Mouse (Mus musculus) heart, embryonic 14.5 days (tissue): ENCODE data around the gene Daam1. TPM values are rescaled to one million over a fixed set of nuclear protein-coding genes. Genes with fewer than 3 reads are reported as not detected.
A peak's percentile ranks its signal among the peaks of the same experiment; 100 is the strongest.

Experiments
- ATAC-seq: fragments of 200-750 bp; cut with Nextera tagmentation; 2 replicates; pipeline ENCODE4 v1.8.0; 2017; ENCODE audit warnings: low read depth, moderate TSS enrichment; ENCODE audit not compliant: insufficient number of reproducible peaks, insufficient read depth, low FRiP score
- H3K27ac ChIP-seq, 2 experiments: fragments of 200-500 bp in 1 of 2; fragments of 300-500 bp in 1 of 2; sonication (generic) in 1 of 2; replicated peaks in 1 of 2; 2 replicates each; pipeline ENCODE4 v1.5.1; 2012 to 2014; ENCODE audit warnings: low read depth in 2 of 2, low read length in 2 of 2, control low read depth in 1 of 2, mild to moderate bottlenecking in 1 of 2, mixed read lengths in 1 of 2; ENCODE audit not compliant: control insufficient read depth in 1 of 2, insufficient read depth in 1 of 2
- H3K27me3 ChIP-seq: fragments of 300-500 bp; sonication (generic); 2 replicates; pipeline ENCODE4 v1.6.1; 2014; ENCODE audit warnings: mild to moderate bottlenecking, low read length, control low read depth; ENCODE audit not compliant: control insufficient read depth, insufficient read depth
- H3K36me3 ChIP-seq: fragments of 300-500 bp; sonication (generic); 2 replicates; pipeline ENCODE4 v1.6.1; 2014; ENCODE audit warnings: mild to moderate bottlenecking, control low read depth, low read length, mixed read lengths; ENCODE audit not compliant: control insufficient read depth, insufficient read depth
- H3K4me1 ChIP-seq, 2 experiments: fragments of 200-500 bp in 1 of 2; fragments of 300-500 bp in 1 of 2; sonication (generic) in 1 of 2; 2 replicates each; pipeline ENCODE4 v1.6.1; 2012 to 2014; ENCODE audit warnings: low read length in 2 of 2, control low read depth in 1 of 2, mixed read lengths in 1 of 2; ENCODE audit not compliant: control insufficient read depth in 2 of 2, insufficient read depth in 2 of 2
- H3K4me2 ChIP-seq: fragments of 300-500 bp; sonication (generic); 2 replicates; pipeline ENCODE4 v1.6.1; 2014; ENCODE audit warnings: mild to moderate bottlenecking, low read length
- H3K4me3 ChIP-seq, 2 experiments: fragments of 200-500 bp in 1 of 2; fragments of 300-500 bp in 1 of 2; sonication (generic) in 1 of 2; 2 replicates each; pipeline ENCODE4 v1.5.1; 2012 to 2014; ENCODE audit warnings: low read length in 2 of 2, mild to moderate bottlenecking in 2 of 2, control low read depth in 1 of 2, low read depth in 1 of 2, moderate library complexity in 1 of 2; ENCODE audit not compliant: control insufficient read depth in 1 of 2, insufficient read depth in 1 of 2
- H3K9ac ChIP-seq: fragments of 300-500 bp; sonication (generic); 2 replicates; pipeline ENCODE4 v1.6.1; 2014; ENCODE audit warnings: mild to moderate bottlenecking, low read length
- H3K9me3 ChIP-seq: fragments of 300-500 bp; sonication (generic); 2 replicates; pipeline ENCODE4 v1.6.1; 2016; ENCODE audit warnings: low read length, control low read depth; ENCODE audit not compliant: control insufficient read depth
- WGBS: fragments of 180-500 bp; shearing (Covaris S2); extraction: QIAGEN DNeasy Blood & Tissue Kit; methylation state at CpG from one replicate; pipeline ENCODE4 v1.1.7; 2014; 5-methylcytosine and 5-hydroxymethylcytosine counted together
- polyA plus RNA-seq: library from polyadenylated mRNA; unstranded; fragments of >200 nt; fragmentation: Nextera tagmentation; extraction: Ambion mirVana; gene quantifications from 2 replicates; pipeline ENCODE4 v1.2.1, GENCODE M21; 2014

The Daam1 gene
- polyA plus RNA-seq, 1 experiment from 2014 or later: 33.3 TPM

GRCm38 (mm10) chr12:71910246-71910645 is 79.4 kb downstream of the Daam1 start:
- 55% methylated on average over 7 of the region's 7 CpGs for WGBS
- Histone ChIP-seq H3K4me3 (no peak overlapping the region), H3K4me1 (peaks cover 14 to 56% of the 10 kb centered on the region in 2 experiments), H3K27ac (no peak overlapping the region), H3K9me3 (no peaks in the 10 kb centered on the region), H3K9ac (no peak overlapping the region), H3K27me3 (no peaks in the 10 kb centered on the region), H3K4me2 (no peak overlapping the region), H3K36me3 (peaks cover 1% of the 10 kb centered on the region; the same call in 1 of the 2 replicates)
- no peak for ATAC-seq

- H3K27ac ChIP-seq: no peak overlapping the region
- no peaks in the 10 kb centered on the region for H3K27me3 ChIP-seq
- ATAC-seq: no peak
- no peak overlapping the region for H3K4me2 ChIP-seq
- no peak overlapping the region for H3K9ac ChIP-seq
- 86% methylated on average over 1 of the region's 1 CpGs for WGBS
- H3K36me3 ChIP-seq: peaks cover 21% of the 10 kb centered on the region
- H3K4me1 ChIP-seq: peaks cover 3 to 36% of the 10 kb centered on the region in 2 experiments
- no peaks in the 10 kb centered on the region for H3K9me3 ChIP-seq
- H3K4me3 ChIP-seq: no peak overlapping the region
Measured at GRCm38 (mm10) chr12:71912262-71912661, 81.4 kb downstream of the Daam1 start.

- no peaks in the 10 kb centered on the region for H3K9me3 ChIP-seq
- no peak for ATAC-seq
- peak overlapping the region; percentile 34 to 56; a peak in 1 of 4 replicates for H3K27ac ChIP-seq
- H3K4me3 ChIP-seq: no peak overlapping the region
- H3K4me2 ChIP-seq: no peak overlapping the region
- H3K36me3 ChIP-seq: peaks cover 32% of the 10 kb centered on the region
- H3K9ac ChIP-seq: no peak overlapping the region; the same call in 1 of the 2 replicates
- 19% methylated on average over 4 of the region's 4 CpGs for WGBS
- H3K27me3 ChIP-seq: no peaks in the 10 kb centered on the region
- H3K4me1 ChIP-seq: peaks cover 18 to 50% of the 10 kb centered on the region in 2 experiments
Measured at GRCm38 (mm10) chr12:71919156-71919555, 88.3 kb downstream of the Daam1 start.

- 69% methylated on average over 3 of the region's 3 CpGs for WGBS
- Histone ChIP-seq H3K9ac (no peak overlapping the region), H3K4me2 (no peak overlapping the region), H3K9me3 (no peaks in the 10 kb centered on the region), H3K36me3 (peaks cover 34% of the 10 kb centered on the region), H3K27me3 (no peaks in the 10 kb centered on the region), H3K4me3 (no peak overlapping the region), H3K4me1 (peaks cover 22 to 48% of the 10 kb centered on the region in 2 experiments), H3K27ac (peak overlapping the region in 1 of 2 experiments; percentile 37; a peak in 1 of 4 replicates)
- no peak for ATAC-seq
Measured at GRCm38 (mm10) chr12:71919962-71920361, 89.1 kb downstream of the Daam1 start.

GRCm38 (mm10) chr12:71922827-71923381 is 92.0 kb downstream of the Daam1 start:
- Histone ChIP-seq H3K27ac (peak overlapping the region; percentile 10 to 14; a peak in 2 of 4 replicates), H3K4me1 (peaks cover 36 to 76% of the 10 kb centered on the region in 2 experiments), H3K9ac (no peak overlapping the region), H3K36me3 (peaks cover 11% of the 10 kb centered on the region; the same call in 1 of the 2 replicates), H3K27me3 (no peaks in the 10 kb centered on the region), H3K9me3 (no peaks in the 10 kb centered on the region), H3K4me2 (no peak overlapping the region), H3K4me3 (no peak overlapping the region)
- no peak for ATAC-seq
- WGBS: 88% methylated on average over 5 of the region's 5 CpGs

GRCm38 (mm10) chr12:71924978-71925529 is 94.2 kb downstream of the Daam1 start:
- Histone ChIP-seq H3K27ac (peak overlapping the region; percentile 26 to 73; a peak in 2 of 4 replicates), H3K4me1 (peaks cover 28 to 64% of the 10 kb centered on the region in 2 experiments), H3K27me3 (no peaks in the 10 kb centered on the region), H3K9me3 (no peaks in the 10 kb centered on the region), H3K4me3 (no peak overlapping the region), H3K36me3 (0 out of 2 replicates have a peak, but pooled peaks cover 7% of the 10 kb centered on the region), H3K9ac (no peak overlapping the region), H3K4me2 (no peak overlapping the region)
- no peak for ATAC-seq
- 61% methylated on average over 9 of the region's 9 CpGs for WGBS

GRCm38 (mm10) chr12:71925990-71926700 is 95.3 kb downstream of the Daam1 start:
- H3K4me2 ChIP-seq: peak overlapping the region; percentile 16; the same call in 1 of the 2 replicates
- no peak; the same call in 1 of the 2 replicates for ATAC-seq
- H3K36me3 ChIP-seq: 0 out of 2 replicates have a peak, but pooled peaks cover 7% of the 10 kb centered on the region
- WGBS: 16% methylated on average over 11 of the region's 11 CpGs
- no peaks in the 10 kb centered on the region for H3K27me3 ChIP-seq
- H3K9me3 ChIP-seq: no peaks in the 10 kb centered on the region
- H3K27ac ChIP-seq: peak overlapping the region; percentile 64 to 73
- peaks cover 27 to 56% of the 10 kb centered on the region in 2 experiments for H3K4me1 ChIP-seq
- no peak overlapping the region for H3K9ac ChIP-seq
- no peak overlapping the region for H3K4me3 ChIP-seq
